Mouse (Mus musculus) ES-E14 (cell line): ENCODE results near the gene Tle4.

Experiments used
- CHD2 ChIP-seq: IDR thresholded peaks from 2 replicates; pipeline ENCODE4 v1.6.1; 2014; ENCODE audit warnings: mild to moderate bottlenecking, low read depth, low read length, inconsistent platforms
- HCFC1 ChIP-seq: IDR thresholded peaks from 2 replicates; pipeline ENCODE4 v1.6.1; 2012; ENCODE audit warnings: low read length, inconsistent platforms, borderline replicate concordance; ENCODE audit not compliant: insufficient read depth
- MAFK ChIP-seq: IDR thresholded peaks from 2 replicates; pipeline ENCODE4 v1.6.1; 2014; ENCODE audit warnings: mild to moderate bottlenecking, low read depth, low read length, inconsistent platforms; ENCODE audit not compliant: insufficient read depth
- ZNF384 ChIP-seq: IDR thresholded peaks from 2 replicates; pipeline ENCODE4 v1.6.1; 2012; ENCODE audit warnings: low read depth, low read length, inconsistent platforms

DNA sequence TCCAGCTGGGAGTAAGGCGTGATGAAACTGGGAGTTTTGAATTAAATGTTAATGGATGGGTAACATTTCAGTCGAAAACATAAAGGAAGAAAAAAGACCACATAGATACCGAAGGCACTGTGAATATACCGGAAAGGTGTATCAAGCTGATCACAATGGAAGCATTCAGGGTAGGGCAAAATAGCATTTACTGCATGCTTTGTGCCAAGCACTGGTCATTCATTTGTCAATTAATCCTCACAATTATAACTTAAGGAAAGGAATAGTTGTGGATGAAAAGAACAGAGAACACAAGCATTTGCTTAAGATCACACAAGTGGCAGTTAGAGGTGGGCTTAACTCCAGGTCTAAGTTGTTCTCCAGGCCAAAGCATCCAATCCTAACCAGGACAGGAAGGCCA is 25.5 kb upstream of the Tle4 start:
- TF ChIP-seq HCFC1, result no peak
- TF ChIP-seq CHD2, result no peak
- TF ChIP-seq ZNF384, result no peak
- TF ChIP-seq MAFK, result no peak
